Mouse (Mus musculus) embryonic facial prominence, embryonic 15.5 days (tissue): Measurements from ENCODE around the gene BC030870. TPM values are rescaled to one million over a fixed set of nuclear protein-coding genes. Genes with fewer than 3 reads are reported as not detected.
A peak's percentile ranks its signal among the peaks of the same experiment; 100 is the strongest.

Experiments
- ATAC-seq: fragments of 200-750 bp; cut with Nextera tagmentation; 2 replicates; pipeline ENCODE4 v1.8.0; 2017; ENCODE audit warnings: low read depth, moderate TSS enrichment; ENCODE audit not compliant: insufficient number of reproducible peaks, low FRiP score, low TSS enrichment
- H3K27ac ChIP-seq: fragments of 300-500 bp; sonication (generic); replicated peaks from 2 replicates; pipeline ENCODE4 v1.5.1; 2015; ENCODE audit warnings: mild to moderate bottlenecking, inconsistent platforms
- H3K27me3 ChIP-seq: fragments of 300-500 bp; sonication (generic); 2 replicates; pipeline ENCODE4 v1.6.1; 2015; ENCODE audit warnings: inconsistent platforms
- H3K36me3 ChIP-seq: fragments of 300-500 bp; sonication (generic); 2 replicates; pipeline ENCODE4 v1.6.1; 2015; ENCODE audit warnings: mild to moderate bottlenecking, inconsistent platforms
- H3K4me1 ChIP-seq: fragments of 300-500 bp; sonication (generic); 2 replicates; pipeline ENCODE4 v1.6.1; 2015; ENCODE audit warnings: inconsistent platforms
- H3K4me2 ChIP-seq: fragments of 300-500 bp; sonication (generic); replicated peaks from 2 replicates; pipeline ENCODE4 v1.6.1; 2015; ENCODE audit warnings: mild to moderate bottlenecking, inconsistent platforms
- H3K4me3 ChIP-seq: fragments of 300-500 bp; sonication (generic); replicated peaks from 2 replicates; pipeline ENCODE4 v1.5.1; 2015; ENCODE audit warnings: mild to moderate bottlenecking, inconsistent platforms
- H3K9ac ChIP-seq: fragments of 300-500 bp; sonication (generic); 2 replicates; pipeline ENCODE4 v1.6.1; 2015; ENCODE audit warnings: inconsistent platforms
- H3K9me3 ChIP-seq: fragments of 300-500 bp; sonication (generic); replicated peaks from 2 replicates; pipeline ENCODE4 v1.6.1; 2016; ENCODE audit warnings: inconsistent platforms
- WGBS: fragments of 180-500 bp; shearing (Covaris S2); methylation state at CpG from one replicate; pipeline ENCODE4 v1.1.7; 2015; 5-methylcytosine and 5-hydroxymethylcytosine counted together
- microRNA-seq: library from miRNA; unstranded; fragments of <30 nt; microRNA quantifications from one replicate; pipeline ENCODE4, GENCODE M21; 2016; ENCODE audit warnings: borderline number of aligned reads
- polyA plus RNA-seq: library from polyadenylated mRNA; unstranded; fragments of >200 nt; fragmentation: Nextera tagmentation; extraction: Ambion mirVana; gene quantifications from 2 replicates; pipeline ENCODE4 v1.2.1, GENCODE M21; 2015

The BC030870 gene
- polyA plus RNA-seq, 1 experiment from 2014 or later: 0.11 TPM

GRCm38 (mm10) chr8:65047193-65047592, 82.2 kb downstream of the BC030870 start:
- Histone ChIP-seq H3K27me3 (no peaks in the 10 kb centered on the region), H3K4me1 (no peaks in the 10 kb centered on the region), H3K4me2 (no peak overlapping the region), H3K4me3 (no peak overlapping the region), H3K9me3 (no peaks in the 10 kb centered on the region), H3K9ac (no peak overlapping the region), H3K36me3 (no peaks in the 10 kb centered on the region), H3K27ac (no peak overlapping the region)
- no peak for ATAC-seq
- 86% methylated on average over 4 of the region's 4 CpGs for WGBS

- H3K36me3 ChIP-seq: no peaks in the 10 kb centered on the region
- H3K4me1 ChIP-seq: no peaks in the 10 kb centered on the region
- no peak overlapping the region for H3K4me2 ChIP-seq
- H3K4me3 ChIP-seq: no peak overlapping the region
- H3K9ac ChIP-seq: no peak overlapping the region
- H3K27ac ChIP-seq: no peak overlapping the region
- 49% methylated on average over 5 of the region's 5 CpGs for WGBS
- H3K27me3 ChIP-seq: no peaks in the 10 kb centered on the region
- no peaks in the 10 kb centered on the region for H3K9me3 ChIP-seq
- ATAC-seq: no peak
Observed at GRCm38 (mm10) chr8:65046565-65046964, 82.8 kb downstream of the BC030870 start.

- Histone ChIP-seq H3K27me3 (no peaks in the 10 kb centered on the region), H3K9ac (no peak within 1 kb of the TSS), H3K4me1 (peaks cover 3% of the 10 kb centered on the region; the same call in 1 of the 2 replicates), H3K9me3 (no peaks in the 10 kb centered on the region), H3K27ac (0 out of 2 replicates have a peak within 1 kb of the TSS, but pooled peaks have one; percentile 39), H3K36me3 (no peaks in the 10 kb centered on the region), H3K4me2 (peak within 1 kb of the TSS; percentile 46), H3K4me3 (peak within 1 kb of the TSS; percentile 38)
- ATAC-seq: 0 out of 2 replicates have a peak, but pooled peaks have one; percentile 47
- under 1% methylated on average over 8 of the region's 8 CpGs for WGBS
Observed at GRCm38 (mm10) chr8:65037117-65037533, 92.2 kb downstream of the BC030870 start, which contains the start of gene Apela. Gene Apela (minus strand): TSS chr8:65037336.

Small RNAs within 50 kb of the gene (microRNA-seq; reads per million reads assigned to microRNA genes)
- gene Gm24333: not detected

Other genes with a start within 250 kb of the BC030870 start
- 25.0 and 25.5 TPM in 2 replicates for gene Tmem192, start 182.4 kb downstream of the BC030870 start, polyA plus RNA-seq
- 0.08 TPM in 1 of 2 replicates, not detected in the other for gene Trim75, start 141.7 kb downstream of the BC030870 start, polyA plus RNA-seq
- gene Trim61, start 111.0 kb downstream of the BC030870 start, polyA plus RNA-seq: 0.15 and 0.54 TPM in 2 replicates
- gene Trim60, start 111.0 kb downstream of the BC030870 start, polyA plus RNA-seq: not detected in 2 replicates
- gene Apela, start 92.2 kb downstream of the BC030870 start, polyA plus RNA-seq: 4.5 and 5.9 TPM in 2 replicates
- not detected in 2 replicates for gene Gm10663, start 54.5 kb downstream of the BC030870 start, polyA plus RNA-seq